Mouse (Mus musculus) inflammation-experienced regulatory T-cells (primary cell): ENCODE measurements around the gene Olfm2. TPM values are rescaled to one million over a fixed set of nuclear protein-coding genes. Genes with fewer than 3 reads are reported as not detected.

ENCODE experiments used
- polyA plus RNA-seq, 2 experiments: library from polyadenylated mRNA; unstranded; fragments of 100-300 nt; shearing (Covaris generic); gene quantifications; one replicate each; pipeline ENCODE4 v1.2.1; 2017

The Olfm2 gene
- polyA plus RNA-seq: under 1 TPM; 0.64 to 0.81 TPM

DNA sequence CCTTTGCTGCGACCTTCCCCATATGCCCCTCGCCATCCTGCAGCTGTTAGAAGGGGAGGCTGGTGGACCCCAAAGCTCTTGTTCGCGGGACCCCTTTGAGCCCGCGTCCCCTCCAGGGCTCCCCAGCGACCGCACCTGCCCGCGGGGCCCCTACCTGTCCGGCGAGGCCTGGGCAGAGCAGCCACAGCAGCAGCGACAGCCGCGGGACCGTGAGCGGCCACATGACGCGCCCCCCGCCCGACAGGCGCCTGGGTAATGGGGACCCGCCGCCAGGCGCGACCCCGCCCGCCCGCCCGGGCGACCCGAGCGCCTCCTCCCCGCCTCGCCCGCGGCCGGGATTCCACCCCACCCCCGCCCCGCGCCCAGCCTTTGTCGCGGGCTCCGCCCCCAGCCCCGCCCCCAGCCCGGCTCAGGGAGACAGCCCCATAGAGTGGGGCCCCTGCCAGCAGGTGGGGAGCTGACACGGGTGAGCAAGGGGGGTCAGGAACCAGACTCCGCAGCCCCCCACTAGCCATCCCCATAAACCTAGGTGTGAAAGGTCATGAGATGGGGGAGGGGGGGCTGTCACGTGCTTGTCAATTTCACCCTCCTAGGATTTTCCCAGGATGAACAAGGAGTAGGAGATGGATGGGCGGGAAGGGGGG is at the start of gene Olfm2:
Olfm2 (minus strand) TSS at position 333 of the 644 bp plus-strand sequence.

DNA sequence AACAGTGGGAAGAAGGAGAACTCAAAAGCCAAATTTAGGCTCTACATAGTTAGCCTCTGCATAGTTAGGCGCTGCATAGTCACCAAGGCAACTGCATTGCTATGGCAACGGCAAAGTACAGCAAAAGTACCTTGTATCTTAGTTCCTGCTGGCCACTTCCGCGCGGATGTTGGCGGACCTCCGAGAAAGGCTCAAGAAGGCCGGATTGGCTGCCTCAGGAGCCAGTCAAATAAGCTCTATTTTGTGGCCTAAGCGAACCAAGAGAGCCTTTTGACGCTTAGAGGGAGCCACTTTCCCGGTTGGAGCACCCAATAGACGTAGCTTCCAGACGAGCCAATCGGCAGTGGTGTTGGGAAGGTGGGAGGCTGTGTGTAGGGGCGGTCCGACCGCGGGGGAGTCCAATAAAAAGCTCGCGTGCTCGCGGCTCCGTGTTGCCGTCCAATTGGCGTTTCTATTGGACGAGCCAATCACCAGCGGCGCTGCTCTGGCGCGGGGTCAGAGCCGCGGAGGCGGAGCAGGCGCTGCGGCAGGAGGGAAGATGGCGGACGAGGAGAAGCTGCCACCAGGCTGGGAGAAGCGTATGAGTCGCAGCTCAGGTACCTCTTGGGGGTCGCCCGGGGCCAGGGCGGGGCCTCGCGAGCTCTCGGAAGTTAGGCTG is 94.4 kb downstream of the Olfm2 start, which contains the start of gene Pin1:
Pin1 (plus strand) TSS at position 494 of the 658 bp plus-strand sequence.

DNA sequence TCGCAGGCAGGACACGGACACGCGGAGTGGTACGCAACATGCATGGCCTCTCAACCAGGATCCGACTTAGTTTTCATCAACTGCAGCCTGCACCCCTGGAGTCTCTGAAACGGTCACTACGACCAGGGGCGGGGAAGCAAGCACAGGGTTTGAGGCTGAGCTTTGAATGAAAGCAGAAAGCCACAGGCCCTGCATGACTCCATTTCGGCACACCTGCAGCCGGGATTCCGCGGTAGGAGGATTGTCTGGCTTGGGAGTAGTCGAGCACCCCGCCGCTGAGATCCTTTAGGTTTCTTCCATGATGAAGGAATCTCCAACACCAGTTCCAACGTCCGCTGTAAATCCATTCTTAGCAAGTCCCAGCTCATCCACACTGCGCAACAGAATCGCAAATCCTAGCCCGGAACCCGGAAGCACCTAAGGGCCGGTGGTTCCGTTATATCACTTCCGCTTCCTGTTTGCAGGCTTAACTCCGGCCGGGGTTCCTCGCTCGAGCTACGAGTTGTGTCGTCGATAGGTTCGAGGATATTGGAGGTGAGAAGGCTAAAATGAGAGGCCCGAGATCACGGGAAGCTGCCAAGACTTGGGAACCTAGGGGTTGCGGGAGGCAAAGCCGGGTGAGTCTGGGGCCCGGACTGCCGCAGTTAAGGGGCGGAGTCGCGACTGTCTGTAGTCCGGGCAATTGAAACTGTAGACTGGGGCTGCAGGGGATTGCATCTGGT is 101.6 kb downstream of the Olfm2 start, which contains the start of gene Fbxl12:
Fbxl12 (minus strand) TSS at position 408 of the 722 bp plus-strand sequence.

DNA sequence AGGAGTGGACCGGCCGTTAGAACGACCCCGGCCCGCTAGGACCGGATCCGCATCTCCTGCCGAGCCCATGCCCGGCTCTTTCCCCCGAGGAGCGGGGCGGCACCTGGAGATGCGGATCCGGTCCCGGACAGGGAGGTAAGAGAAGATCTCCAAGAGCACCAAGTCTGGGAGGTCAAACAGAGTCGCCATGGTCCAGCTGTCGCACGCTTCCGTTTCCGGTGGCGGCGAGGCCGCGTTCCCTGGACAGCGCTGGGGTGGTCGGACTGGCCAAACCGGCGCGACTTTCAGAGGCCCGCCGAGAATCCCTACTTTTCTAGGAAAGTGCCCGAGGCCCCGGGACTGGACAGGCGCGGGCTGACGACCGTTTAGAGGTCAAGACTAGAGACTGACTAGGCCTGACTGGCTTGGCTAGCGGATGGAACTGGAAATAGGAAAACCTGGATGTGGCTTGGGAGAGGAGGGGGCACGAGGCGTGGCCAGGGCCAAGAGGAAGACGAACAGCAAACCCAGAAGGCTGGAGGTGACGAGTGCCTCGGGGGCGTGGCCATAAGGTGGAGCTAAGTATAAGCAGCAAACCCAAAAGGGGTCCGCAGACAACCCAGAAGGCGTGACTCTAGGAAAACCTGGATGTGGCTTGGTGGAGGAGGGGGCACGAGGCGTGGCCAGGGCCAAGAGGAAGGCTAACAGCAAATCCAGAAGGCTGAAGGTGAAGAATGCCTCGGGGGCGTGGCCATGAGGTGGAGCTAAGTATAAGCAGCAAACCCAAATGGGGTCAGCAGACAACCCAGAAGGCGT is 103.9 kb downstream of the Olfm2 start, which contains the start of gene Ubl5:
Ubl5 (plus strand) TSS at position 778 of the 795 bp plus-strand sequence.

Other genes starting within 250 kb of the Olfm2 start
- 10 to 100 TPM; 29.5 to 32.5 TPM for gene Zfp266, start 224.9 kb downstream of the Olfm2 start, polyA plus RNA-seq
- 10 to 100 TPM; 13.2 to 14.3 TPM for gene Zfp846, start 165.1 kb downstream of the Olfm2 start, polyA plus RNA-seq
- 100 to 1,000 TPM; 286 to 359 TPM for gene Ubl5, start 103.5 kb downstream of the Olfm2 start, polyA plus RNA-seq
- gene Fbxl12, start 101.6 kb downstream of the Olfm2 start, polyA plus RNA-seq: 10 to 100 TPM; 58.8 to 71.7 TPM
- gene Pin1, start 94.3 kb downstream of the Olfm2 start, polyA plus RNA-seq: 10 to 100 TPM; 19.6 to 23.5 TPM
- 1 to 10 TPM in 1 of 2 experiments, under 1 TPM in 1; 0.04 to 2.7 TPM for gene Col5a3, start 68.7 kb upstream of the Olfm2 start, polyA plus RNA-seq
- not detected for gene Rdh8, start 72.2 kb upstream of the Olfm2 start, polyA plus RNA-seq
- 10 to 100 TPM; 59.5 to 60.2 TPM for gene A230050P20Rik, start 122.3 kb upstream of the Olfm2 start, polyA plus RNA-seq
- gene Angptl6, start 133.4 kb upstream of the Olfm2 start, polyA plus RNA-seq: 1 to 10 TPM; 3.0 to 4.6 TPM
- 100 to 1,000 TPM in 1 of 2 experiments, 10 to 100 TPM in 1; 74.5 to 114 TPM for gene Ppan, start 141.8 kb upstream of the Olfm2 start, polyA plus RNA-seq
- 100 to 1,000 TPM; 259 to 292 TPM for gene Eif3g, start 152.3 kb upstream of the Olfm2 start, polyA plus RNA-seq
- 10 to 100 TPM; 52.4 to 87.1 TPM for gene Dnmt1, start 213.5 kb upstream of the Olfm2 start, polyA plus RNA-seq
- 10 to 100 TPM; 18.9 to 25.7 TPM for gene S1pr2, start 230.4 kb upstream of the Olfm2 start, polyA plus RNA-seq